Mouse (Mus musculus) erythroblast, embryonic 14.5 days (primary cell): ENCODE data around the gene Gipr.

ENCODE experiments used
- GATA1 ChIP-seq: IDR thresholded peaks from 2 replicates; pipeline ENCODE4 v1.6.1; 2012; ENCODE audit warnings: low read length, inconsistent platforms, mixed read lengths
- TAL1 ChIP-seq: IDR thresholded peaks from 3 replicates; pipeline ENCODE4 v1.6.1; 2012; ENCODE audit warnings: low read length, inconsistent platforms, mixed read lengths

DNA sequence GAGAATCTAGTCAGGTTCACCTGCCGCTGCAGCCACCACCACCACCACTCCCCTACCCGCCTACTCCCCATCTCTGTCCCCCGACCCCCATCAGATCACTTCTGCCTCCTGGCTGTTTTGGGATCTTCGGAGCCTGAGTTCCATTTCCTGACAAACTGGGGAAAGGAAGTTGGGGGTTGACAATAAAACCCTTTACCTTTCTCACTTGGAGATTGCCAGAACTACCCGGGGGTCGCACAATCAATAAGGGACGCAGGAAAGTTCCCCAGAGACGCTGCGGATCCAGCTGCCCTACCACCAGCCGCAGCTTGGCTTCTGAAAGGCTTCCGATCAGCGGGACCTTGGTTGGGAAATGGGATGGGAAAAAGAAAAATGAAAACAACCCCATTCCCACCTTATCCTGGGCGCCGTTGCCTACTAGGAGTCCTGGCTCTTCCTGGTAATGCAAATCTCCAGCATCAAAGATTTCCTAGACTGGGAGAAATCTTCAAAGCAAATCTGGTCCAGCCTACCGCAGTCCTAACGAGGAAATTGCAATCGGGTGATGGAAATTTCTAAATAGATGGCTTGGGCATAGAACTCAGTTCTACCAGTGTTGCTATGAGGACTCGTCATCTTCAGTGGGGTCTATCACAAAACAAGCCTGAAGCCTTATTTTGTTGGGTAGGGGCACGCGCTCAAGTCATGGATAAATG, 17.6 kb downstream of the Gipr start:
- TF ChIP-seq GATA1 (no peak), TAL1 (no peak)
